Mouse (Mus musculus): ENCODE data around the gene Birc5.
A peak's percentile ranks its signal among the peaks of the same experiment; 100 is the strongest.

The Birc5 gene

GRCm38 (mm10) chr11:117888853-117889822, 40.1 kb downstream of the Birc5 start:
- no peak for DNase-seq

- no peak for DNase-seq
Measured at GRCm38 (mm10) chr11:117889887-117890340, 40.9 kb downstream of the Birc5 start.

DNA sequence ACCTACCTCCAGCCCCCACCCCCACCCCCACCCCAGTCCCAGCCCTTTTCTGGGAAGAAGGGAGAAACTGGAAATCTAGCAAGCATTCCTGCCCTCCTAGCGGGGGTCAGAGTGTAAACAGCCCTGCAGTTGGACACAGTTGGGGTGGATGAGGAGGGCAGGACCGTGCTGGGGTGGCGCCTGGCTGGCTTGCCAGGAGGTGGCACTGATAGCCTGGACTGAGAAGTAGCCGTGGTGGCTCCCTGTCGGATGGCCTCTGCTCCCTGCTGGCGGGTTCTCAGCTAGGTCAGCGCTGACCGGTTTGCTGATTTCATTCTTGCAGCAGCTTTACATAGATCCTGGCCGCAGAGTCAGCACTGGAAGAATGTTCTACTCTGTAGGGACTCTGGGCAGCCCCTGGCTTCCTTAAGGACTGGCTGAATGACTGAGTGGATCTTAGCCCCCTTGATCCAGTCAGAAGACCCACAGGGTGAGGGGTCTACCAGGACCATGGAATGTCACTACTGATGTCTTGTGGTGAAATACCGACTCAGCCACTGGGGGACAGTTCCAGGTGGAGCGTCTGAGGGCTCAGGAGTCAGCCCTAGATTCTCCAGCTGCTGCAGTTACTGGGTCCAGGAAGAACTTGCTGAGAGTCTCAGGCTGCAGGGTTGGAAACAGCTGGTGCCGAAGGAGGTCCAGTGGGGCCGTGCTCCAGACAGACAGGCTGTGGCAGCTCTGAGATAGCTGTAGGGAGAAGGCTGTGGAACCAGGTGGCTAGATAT, 41.6 kb downstream of the Birc5 start:
- no peak for DNase-seq

DNA sequence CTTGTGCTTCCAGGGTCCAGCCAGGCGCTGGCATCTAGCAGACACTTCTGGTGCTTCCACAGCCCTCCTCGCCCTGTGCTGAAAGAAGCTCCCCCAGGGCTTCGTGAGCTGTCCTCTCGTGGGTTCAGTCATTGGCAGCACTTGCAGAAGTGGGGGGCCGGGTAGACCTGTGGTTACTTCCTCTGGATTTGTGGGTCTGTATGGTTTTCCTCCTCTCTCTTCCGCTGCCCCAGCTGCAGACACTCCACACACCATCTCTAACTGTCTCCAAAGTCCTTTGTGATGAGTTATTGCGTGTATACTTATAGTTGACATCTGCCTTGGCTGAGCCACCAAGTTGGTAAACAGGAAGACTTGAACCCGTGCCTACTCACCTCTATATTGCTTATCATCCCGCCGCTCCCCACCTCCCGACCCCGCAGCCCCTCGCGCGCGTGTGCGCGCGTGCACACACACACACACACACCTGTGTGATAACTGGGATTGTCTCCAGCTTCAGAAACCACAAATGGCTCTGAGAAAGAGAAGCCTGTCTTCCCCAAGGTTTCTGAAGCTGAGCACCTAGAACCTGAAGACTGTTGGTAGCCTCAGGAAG, 42.6 kb downstream of the Birc5 start:
- no peak for DNase-seq

DNA sequence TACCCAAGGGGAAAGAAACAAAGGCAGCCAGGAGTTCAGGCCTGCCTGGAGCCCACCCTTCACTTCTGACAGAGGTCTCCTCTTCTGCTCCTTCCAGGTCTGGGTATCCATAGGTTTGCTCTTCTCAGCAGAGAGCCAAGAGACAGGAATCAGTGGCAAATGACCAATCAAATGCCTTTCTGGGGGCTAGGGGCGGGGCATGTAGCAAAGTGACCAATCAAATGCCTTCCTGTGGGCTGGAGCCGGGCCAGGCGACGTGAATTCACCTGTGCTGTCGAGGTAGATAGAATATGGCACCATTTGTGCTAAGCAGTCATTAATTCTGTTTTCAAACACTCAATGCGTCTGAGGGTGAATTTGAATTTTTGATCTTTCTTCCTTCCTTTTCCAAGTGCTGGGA, 43.1 kb downstream of the Birc5 start:
- peak in 1 of 2 experiments; percentile 47 for DNase-seq

DNA sequence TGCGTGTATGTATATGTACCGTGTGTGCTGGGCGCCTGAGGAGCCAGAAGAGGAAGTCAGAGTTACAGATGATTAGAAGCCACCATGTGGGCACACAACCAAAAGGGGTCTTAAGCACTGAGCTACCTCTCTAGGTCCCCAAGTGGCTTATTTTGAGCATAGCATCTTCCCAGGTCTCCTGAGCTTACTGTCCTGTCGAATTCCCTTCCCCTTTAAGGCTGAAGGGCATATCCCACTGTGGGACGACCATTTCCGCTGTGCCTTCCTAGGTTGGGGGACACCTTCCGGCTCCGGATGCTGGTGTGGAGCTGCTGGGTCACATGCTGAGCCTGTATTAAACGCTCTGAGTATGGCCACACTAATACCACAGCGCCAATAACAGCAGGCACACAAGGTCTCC, 45.6 kb downstream of the Birc5 start:
- DNase-seq, result no peak

DNA sequence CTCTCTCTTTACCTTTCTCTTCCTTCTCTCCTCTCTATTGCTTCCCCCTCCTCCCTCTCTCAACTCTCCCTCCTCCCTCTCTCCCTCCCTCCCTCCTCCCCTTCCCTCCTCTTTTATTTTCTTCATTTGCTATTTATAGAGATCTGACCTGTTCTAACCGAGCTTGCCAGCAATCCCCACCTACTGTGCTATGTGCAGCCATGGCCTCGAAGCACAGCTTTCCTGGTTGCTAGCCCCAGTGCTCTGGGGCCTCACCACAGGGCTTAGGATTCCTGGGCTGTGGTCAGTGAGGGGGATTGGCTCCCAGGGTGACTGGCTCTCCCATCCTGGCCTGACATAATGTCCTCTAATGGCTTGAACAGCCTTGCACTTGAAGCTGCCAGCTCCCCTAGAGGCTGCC, 47.5 kb downstream of the Birc5 start:
- DNase-seq, result no peak

- no peak for DNase-seq
Measured at GRCm38 (mm10) chr11:117902282-117902681, 53.2 kb downstream of the Birc5 start.

- DNase-seq, result no peak
Measured at GRCm38 (mm10) chr11:117904442-117904841, 55.4 kb downstream of the Birc5 start.

Measured in spleen, adult 18-20 months (tissue).